Mouse (Mus musculus) erythroblast, adult 5-6 weeks (primary cell): Measurements from ENCODE around the gene F5. TPM values are rescaled to one million over a fixed set of nuclear protein-coding genes. Genes with fewer than 3 reads are reported as not detected.

Experiments used
- ATAC-seq: replicated peaks from 2 replicates; pipeline ENCODE4 v1.8.0; 2016; ENCODE audit warnings: moderate number of reproducible peaks, mild to moderate bottlenecking, moderate TSS enrichment, inconsistent platforms; ENCODE audit not compliant: poor library complexity, low FRiP score, severe bottlenecking
- total RNA-seq, 2 experiments: library from RNA; stranded (forward) in 1 of 2; stranded (reverse) in 1 of 2; fragments of 150-400 nt in 1 of 2; fragments of 200-764, 138-1000 nt in 1 of 2; gene quantifications; 2 replicates each; pipeline versions ENCODE4 v1.2.3 to v1.2.4; 2015 to 2017; ENCODE audit warnings: low replicate concordance in 2 of 2

The F5 gene
- 12.7 and 15.8 TPM in 2 replicates for total RNA-seq (2015; ENCODE audit: low replicate concordance)
- total RNA-seq (2017; ENCODE audit: low replicate concordance) = 6.0 and 6.2 TPM in 2 replicates

- ATAC-seq = no peak
Observed at GRCm38 (mm10) chr1:164151387-164152088, at the start of gene F5. Gene F5, plus strand, starts transcription at chr1:164151838.

GRCm38 (mm10) chr1:164109763-164110162, 41.9 kb upstream of the F5 start:
- ATAC-seq = no peak

GRCm38 (mm10) chr1:164110591-164111329, 40.9 kb upstream of the F5 start:
- no peak; the same call in 1 of the 2 replicates for ATAC-seq

GRCm38 (mm10) chr1:164114280-164114679, 37.4 kb upstream of the F5 start:
- no peak for ATAC-seq

GRCm38 (mm10) chr1:164114947-164115493, 36.6 kb upstream of the F5 start, which contains the start of gene Selp:
Gene Selp, plus strand, starts transcription at chr1:164115264.
- no peak for ATAC-seq

GRCm38 (mm10) chr1:164115647-164116046, 36.0 kb upstream of the F5 start:
- no peak for ATAC-seq

- no peak for ATAC-seq
Observed at GRCm38 (mm10) chr1:164117869-164118268, 33.8 kb upstream of the F5 start.

GRCm38 (mm10) chr1:164119892-164120776, 31.5 kb upstream of the F5 start:
- ATAC-seq = no peak

- no peak for ATAC-seq
Observed at GRCm38 (mm10) chr1:164120777-164121158, 30.9 kb upstream of the F5 start.

GRCm38 (mm10) chr1:164123836-164124235, 27.8 kb upstream of the F5 start:
- no peak for ATAC-seq

- ATAC-seq = no peak
Observed at GRCm38 (mm10) chr1:164130013-164130412, 21.6 kb upstream of the F5 start.

- no peak for ATAC-seq
Observed at GRCm38 (mm10) chr1:164132609-164133008, 19.0 kb upstream of the F5 start.

GRCm38 (mm10) chr1:164134101-164134500, 17.5 kb upstream of the F5 start:
- ATAC-seq = no peak

- ATAC-seq = no peak
Observed at GRCm38 (mm10) chr1:164135360-164135759, 16.3 kb upstream of the F5 start.

GRCm38 (mm10) chr1:164135960-164136359, 15.7 kb upstream of the F5 start:
- no peak for ATAC-seq

- no peak for ATAC-seq
Observed at GRCm38 (mm10) chr1:164136636-164137035, 15.0 kb upstream of the F5 start.

GRCm38 (mm10) chr1:164138365-164139130, 13.1 kb upstream of the F5 start:
- ATAC-seq = peak; percentile 83

GRCm38 (mm10) chr1:164139464-164139863, 12.2 kb upstream of the F5 start:
- no peak for ATAC-seq

GRCm38 (mm10) chr1:164149083-164149482, 2.6 kb upstream of the F5 start:
- ATAC-seq = no peak
